Mouse (Mus musculus) forebrain, embryonic 16.5 days (tissue): ENCODE results near the gene Zfp770. TPM values are rescaled to one million over a fixed set of nuclear protein-coding genes. Genes with fewer than 3 reads are reported as not detected.
"Not testable (repeated sequence)": the region's sequence is repeated elsewhere in the genome, so short reads cannot be mapped to it uniquely, and the experiment has no call there.

ENCODE experiments used
- ATAC-seq: fragments of 200-750 bp; cut with Nextera tagmentation; 2 replicates; pipeline ENCODE4 v1.8.0; 2017; ENCODE audit warnings: mild to moderate bottlenecking, moderate library complexity
- H3K27ac ChIP-seq: fragments of 300-500 bp; sonication (generic); 2 replicates; pipeline ENCODE4 v1.5.1; 2014; ENCODE audit warnings: low read length, control low read depth
- H3K27me3 ChIP-seq: fragments of 300-500 bp; sonication (generic); replicated peaks from 2 replicates; pipeline ENCODE4 v1.6.1; 2014; ENCODE audit warnings: low read length; ENCODE audit not compliant: control insufficient read depth, insufficient read depth
- H3K36me3 ChIP-seq: fragments of 300-500 bp; sonication (generic); 2 replicates; pipeline ENCODE4 v1.6.1; 2014; ENCODE audit not compliant: control insufficient read depth, insufficient read depth
- H3K4me1 ChIP-seq: fragments of 300-500 bp; sonication (generic); replicated peaks from 2 replicates; pipeline ENCODE4 v1.6.1; 2014; ENCODE audit warnings: low read length; ENCODE audit not compliant: control insufficient read depth, insufficient read depth
- H3K4me2 ChIP-seq: fragments of 300-500 bp; sonication (generic); 2 replicates; pipeline ENCODE4 v1.6.1; 2014; ENCODE audit warnings: mild to moderate bottlenecking, low read length, control low read depth
- H3K4me3 ChIP-seq: fragments of 300-500 bp; sonication (generic); replicated peaks from 2 replicates; pipeline ENCODE4 v1.5.1; 2014; ENCODE audit warnings: mild to moderate bottlenecking, low read length, control low read depth
- H3K9ac ChIP-seq: fragments of 300-500 bp; sonication (generic); replicated peaks from 2 replicates; pipeline ENCODE4 v1.6.1; 2014; ENCODE audit warnings: low read depth, low read length, control low read depth
- H3K9me3 ChIP-seq: fragments of 300-500 bp; sonication (generic); 2 replicates; pipeline ENCODE4 v1.6.1; 2016; ENCODE audit warnings: low read length; ENCODE audit not compliant: control insufficient read depth
- WGBS: fragments of 180-500 bp; shearing (Covaris S2); extraction: QIAGEN DNeasy Blood & Tissue Kit; methylation state at CpG from one replicate; pipeline ENCODE4 v1.1.7; 2014; 5-methylcytosine and 5-hydroxymethylcytosine counted together
- polyA plus RNA-seq: library from polyadenylated mRNA; unstranded; fragments of >200 nt; fragmentation: Nextera tagmentation; extraction: Ambion mirVana; gene quantifications from 2 replicates; pipeline ENCODE4 v1.2.1, GENCODE M21; 2015

Zfp770 gene
- polyA plus RNA-seq, 1 experiment from 2014 or later = 5.2 TPM

DNA sequence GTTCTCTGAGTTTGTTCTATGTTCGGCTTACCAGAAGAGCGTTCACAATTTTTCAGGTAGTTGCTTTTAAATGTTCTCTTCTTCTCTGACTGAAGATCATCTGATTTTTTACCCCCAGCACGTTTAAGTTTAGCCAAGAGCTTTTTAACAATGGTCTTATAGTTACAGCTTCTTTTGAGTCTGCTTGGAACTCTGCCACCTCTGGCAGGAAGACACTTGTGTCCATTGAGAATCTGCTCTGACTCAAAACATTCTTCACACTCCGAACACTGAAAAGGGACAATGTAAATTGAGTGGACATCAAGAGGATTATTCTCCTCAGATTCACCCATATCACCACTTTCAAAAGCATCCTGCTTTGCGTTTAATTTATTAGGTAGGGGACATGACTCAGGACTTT is 4.8 kb downstream of the Zfp770 start:
- no peaks in the 10 kb centered on the region for H3K9me3 ChIP-seq
- peaks cover 15% of the 10 kb centered on the region for H3K36me3 ChIP-seq
- no peak overlapping the region for H3K27ac ChIP-seq
- WGBS = 70% methylated on average over 5 of the region's 5 CpGs
- peaks cover 9% of the 10 kb centered on the region for H3K4me1 ChIP-seq
- H3K4me3 ChIP-seq = no peak overlapping the region
- no peak overlapping the region for H3K4me2 ChIP-seq
- ATAC-seq = no peak
- no peak overlapping the region for H3K9ac ChIP-seq
- no peaks in the 10 kb centered on the region for H3K27me3 ChIP-seq

DNA sequence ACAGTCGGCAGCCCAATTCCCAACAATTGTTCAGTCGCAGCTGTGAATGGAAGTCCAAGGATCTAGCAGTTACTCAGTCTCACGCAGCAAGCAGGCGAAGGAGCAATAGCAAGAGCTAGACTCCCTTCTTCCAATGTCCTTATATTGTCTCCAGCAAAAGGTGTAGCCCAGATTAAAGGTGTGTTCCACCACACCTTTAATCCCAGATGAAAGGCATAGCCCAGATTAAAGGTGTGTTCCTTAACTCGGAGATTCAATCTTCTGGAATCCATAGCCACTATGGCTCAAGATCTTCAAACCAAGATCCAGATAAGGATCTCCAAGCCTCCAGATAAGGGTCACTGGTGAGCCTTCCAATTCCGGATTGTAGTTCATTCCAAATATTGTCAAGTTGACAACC is 14.3 kb downstream of the Zfp770 start, which contains the start of gene Aqr:
TSS of gene Aqr (minus strand) at position 101 of the 400 bp plus-strand sequence.
- 100% methylated on average over 1 of the region's 6 CpGs for WGBS
- H3K4me2 ChIP-seq, H3K4me1 ChIP-seq, ATAC-seq, H3K36me3 ChIP-seq, H3K9me3 ChIP-seq, H3K4me3 ChIP-seq, H3K27me3 ChIP-seq, H3K27ac ChIP-seq, H3K9ac ChIP-seq: not testable (repeated sequence)

DNA sequence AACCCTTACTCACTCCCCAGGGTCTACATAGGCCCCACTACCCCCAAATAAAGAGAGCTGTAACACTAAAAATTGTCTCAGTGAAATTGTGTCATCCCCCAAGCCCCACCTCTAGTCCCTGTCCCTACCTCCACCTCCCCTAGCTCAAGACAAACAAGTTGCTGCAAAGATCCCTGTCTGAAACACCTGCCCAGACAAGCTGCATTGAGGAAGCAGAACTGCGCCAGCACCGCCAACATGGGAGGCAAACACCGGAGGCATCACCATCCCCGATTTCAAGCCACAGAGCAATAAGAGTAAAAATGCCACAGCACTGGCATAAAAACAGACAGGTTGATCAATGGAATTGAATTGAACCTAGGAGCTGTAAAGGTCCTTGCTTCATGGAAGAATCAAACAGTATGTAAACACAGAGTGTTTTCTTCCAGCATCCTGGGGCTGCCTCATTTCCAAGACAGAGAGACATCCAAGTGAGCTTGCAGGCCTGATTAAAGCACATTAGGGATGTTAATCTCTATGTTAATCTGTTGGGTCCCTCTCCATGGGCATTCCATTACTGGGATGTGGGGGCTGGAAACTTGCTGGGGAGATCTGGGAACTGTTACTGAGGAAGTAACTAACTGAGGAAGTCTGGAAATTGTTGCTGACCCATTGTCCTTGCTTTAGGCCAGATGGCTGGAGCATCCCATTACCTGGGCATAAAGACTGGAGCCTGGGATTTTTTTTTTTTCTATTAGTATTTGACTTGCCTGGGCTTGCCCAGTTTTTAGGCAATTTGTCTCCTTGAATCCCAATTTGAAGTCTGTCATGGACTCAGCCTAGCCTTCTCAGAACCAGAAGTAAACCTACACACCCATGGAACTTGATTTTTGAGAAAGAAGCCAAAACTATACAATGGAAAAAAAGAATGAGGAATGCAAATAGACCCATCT is 23.2 kb downstream of the Zfp770 start:
- no peak overlapping the region for H3K9ac ChIP-seq
- no peak overlapping the region for H3K27ac ChIP-seq
- H3K4me2 ChIP-seq = no peak overlapping the region
- no peaks in the 10 kb centered on the region for H3K36me3 ChIP-seq
- no peaks in the 10 kb centered on the region for H3K27me3 ChIP-seq
- H3K4me1 ChIP-seq = peaks cover 13% of the 10 kb centered on the region
- no peaks in the 10 kb centered on the region for H3K9me3 ChIP-seq
- 47% methylated on average over 4 of the region's 4 CpGs for WGBS
- no peak for ATAC-seq
- no peak overlapping the region for H3K4me3 ChIP-seq

DNA sequence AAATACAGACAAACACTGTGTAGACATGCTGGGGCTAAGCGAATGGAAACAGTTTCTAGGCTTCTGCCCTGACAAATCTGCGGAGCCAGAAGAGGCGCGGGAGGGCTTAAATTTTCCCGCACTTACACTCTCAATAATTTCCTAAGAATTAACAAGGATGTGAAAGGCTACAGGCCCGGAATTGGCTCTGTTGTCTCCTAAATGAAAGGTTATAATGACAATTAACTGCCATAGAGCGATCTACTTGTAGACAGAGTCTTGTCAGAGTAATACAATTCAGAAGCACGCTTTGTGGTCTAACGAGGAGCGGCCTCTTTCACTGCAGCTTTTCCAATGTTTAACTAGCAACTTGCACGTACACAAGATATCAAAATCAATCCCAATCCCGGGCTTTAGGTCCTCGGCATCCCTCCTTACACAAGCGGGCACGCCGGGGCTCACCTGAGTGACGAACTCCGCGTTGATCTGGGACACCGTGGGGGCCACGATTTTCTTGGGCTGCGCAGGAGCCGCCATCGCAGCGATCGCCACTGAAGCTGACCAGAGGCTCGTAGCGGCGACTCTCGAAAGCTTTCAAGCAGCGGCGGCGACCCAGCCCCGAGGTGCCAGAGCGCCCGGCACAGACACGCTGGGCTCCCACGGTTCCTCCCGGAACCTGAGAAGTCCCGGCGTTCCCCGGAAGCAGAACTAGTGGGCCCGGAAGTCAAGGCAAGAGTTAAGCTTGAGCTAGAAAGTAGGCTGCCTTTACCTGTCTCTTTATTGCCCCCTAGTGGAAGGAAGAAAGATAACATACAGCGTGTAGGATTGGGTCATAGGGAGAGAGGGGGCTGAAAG is 26.4 kb downstream of the Zfp770 start:
- Histone ChIP-seq H3K9me3 (no peaks in the 10 kb centered on the region), H3K27me3 (no peaks in the 10 kb centered on the region), H3K9ac (peak overlapping the region; percentile 87), H3K4me3 (peak overlapping the region; percentile 83), H3K4me2 (peak overlapping the region; percentile 94), H3K27ac (peak overlapping the region; percentile 10; the same call in 1 of the 2 replicates), H3K4me1 (peaks cover 13% of the 10 kb centered on the region), H3K36me3 (no peaks in the 10 kb centered on the region)
- under 1% methylated on average over 44 of the region's 44 CpGs for WGBS
- peak; percentile 98 for ATAC-seq

DNA sequence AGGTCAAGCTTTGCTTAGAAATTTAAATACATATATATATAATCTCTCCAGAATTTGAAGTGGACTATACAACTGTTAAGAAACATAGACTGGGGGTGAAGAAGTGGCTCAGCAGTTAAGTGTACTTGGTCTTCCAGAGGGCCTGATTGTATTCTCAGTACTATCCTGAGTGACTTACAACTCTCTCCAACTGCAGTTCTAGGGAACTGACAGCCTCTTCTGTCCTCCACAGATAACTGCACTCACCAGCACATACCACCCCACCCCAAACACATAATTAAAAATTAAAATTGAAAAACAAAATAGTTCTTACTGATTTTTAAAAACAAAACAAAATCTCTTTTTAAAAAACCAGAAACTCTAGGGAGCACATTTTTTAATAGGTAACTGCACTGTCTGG is 28.0 kb downstream of the Zfp770 start:
- Histone ChIP-seq H3K36me3 (no peaks in the 10 kb centered on the region), H3K27me3 (no peaks in the 10 kb centered on the region), H3K27ac (no peak overlapping the region), H3K9ac (no peak overlapping the region), H3K4me3 (no peak overlapping the region), H3K9me3 (no peaks in the 10 kb centered on the region), H3K4me1 (peaks cover 13% of the 10 kb centered on the region), H3K4me2 (no peak overlapping the region)
- no peak for ATAC-seq

DNA sequence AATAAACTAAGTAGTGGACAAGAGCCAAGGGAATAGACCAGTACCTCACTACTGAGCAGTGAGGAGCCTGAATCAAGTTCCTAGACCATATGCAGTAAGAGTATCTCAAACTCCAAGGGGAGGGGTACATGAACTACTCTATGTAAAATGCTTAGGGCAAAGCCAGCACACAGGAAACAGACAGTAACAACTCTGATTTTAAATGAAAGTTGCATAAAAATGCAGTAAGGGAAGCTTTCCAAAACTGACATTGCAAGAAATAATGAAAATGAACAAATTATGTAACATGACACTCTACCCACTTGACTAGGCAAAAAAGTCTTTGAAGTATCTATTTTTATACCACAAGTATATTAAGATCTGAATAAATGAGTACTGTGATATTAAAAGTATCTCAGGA is 33.4 kb downstream of the Zfp770 start:
- Histone ChIP-seq H3K4me2 (no peak overlapping the region), H3K4me1 (no peaks in the 10 kb centered on the region), H3K4me3 (no peak overlapping the region), H3K9me3 (no peaks in the 10 kb centered on the region), H3K27me3 (no peaks in the 10 kb centered on the region), H3K27ac (no peak overlapping the region), H3K9ac (no peak overlapping the region), H3K36me3 (peaks cover 14% of the 10 kb centered on the region; the same call in 1 of the 2 replicates)
- no peak for ATAC-seq

DNA sequence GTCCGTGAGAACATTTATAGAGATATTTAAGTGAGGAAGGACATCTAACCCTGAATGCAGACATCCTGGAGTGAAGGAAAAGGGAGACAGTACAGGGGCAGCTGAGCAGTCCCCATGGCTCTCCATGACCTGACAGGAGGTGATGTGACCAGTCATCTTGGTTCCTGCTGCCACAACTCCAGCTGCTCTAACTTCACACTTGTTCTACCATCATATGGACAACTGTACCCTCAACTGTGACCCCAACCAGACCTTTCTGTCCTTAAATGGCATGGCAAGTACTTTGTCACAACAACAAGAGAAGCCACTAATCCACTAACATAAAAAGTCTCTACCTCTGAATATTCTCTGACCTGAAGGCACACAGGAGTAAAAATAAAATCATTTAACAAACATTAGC is 39.3 kb downstream of the Zfp770 start:
- Histone ChIP-seq H3K4me2 (no peak overlapping the region), H3K36me3 (peaks cover 28% of the 10 kb centered on the region), H3K27ac (no peak overlapping the region), H3K9ac (no peak overlapping the region), H3K4me1 (no peaks in the 10 kb centered on the region), H3K27me3 (no peaks in the 10 kb centered on the region), H3K4me3 (no peak overlapping the region), H3K9me3 (no peaks in the 10 kb centered on the region)
- 100% methylated on average over 1 of the region's 1 CpGs for WGBS
- no peak for ATAC-seq

DNA sequence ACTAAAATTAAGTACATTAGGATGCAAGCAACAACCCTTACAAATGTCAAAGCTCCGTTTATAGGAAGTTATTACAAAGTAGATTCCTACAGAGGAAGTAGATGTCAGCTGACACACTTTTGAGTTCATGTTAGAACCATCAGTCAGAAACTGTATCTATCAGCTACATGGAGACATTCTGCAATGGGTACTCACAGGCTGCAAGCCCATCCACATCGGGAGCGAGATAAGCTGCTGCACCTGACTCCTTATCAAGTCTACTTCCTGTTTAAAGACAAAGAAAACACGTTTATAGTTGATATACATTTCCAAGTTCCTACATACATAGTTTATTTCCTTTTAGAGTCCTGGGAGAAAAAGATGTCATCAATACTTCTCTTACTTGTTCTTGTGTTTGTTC is 43.9 kb downstream of the Zfp770 start:
- no peak overlapping the region for H3K27ac ChIP-seq
- no peak overlapping the region for H3K4me2 ChIP-seq
- WGBS = 92% methylated on average over 4 of the region's 4 CpGs
- no peak for ATAC-seq
- H3K9me3 ChIP-seq = no peaks in the 10 kb centered on the region
- H3K27me3 ChIP-seq = no peaks in the 10 kb centered on the region
- no peaks in the 10 kb centered on the region for H3K4me1 ChIP-seq
- H3K4me3 ChIP-seq = no peak overlapping the region
- no peak overlapping the region for H3K9ac ChIP-seq
- H3K36me3 ChIP-seq = peaks cover 37% of the 10 kb centered on the region

DNA sequence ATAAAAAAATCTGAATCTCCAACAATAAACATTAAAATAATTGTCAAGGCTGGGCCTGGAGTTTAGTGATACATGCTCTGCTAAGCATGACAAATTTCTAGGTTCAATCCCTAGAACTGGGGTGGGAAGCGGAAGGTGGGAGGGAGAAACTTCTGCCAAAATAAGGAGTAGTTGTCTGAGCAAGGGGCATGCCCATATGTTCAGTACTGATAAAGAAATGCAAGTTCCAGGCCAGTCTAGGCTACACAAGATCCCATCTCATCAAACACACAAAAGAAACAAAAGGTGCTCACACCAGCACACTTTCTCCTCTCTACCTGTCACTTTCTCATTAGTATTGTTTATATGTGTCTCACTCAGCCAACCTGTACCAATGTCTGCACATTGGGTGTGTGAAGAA is 44.6 kb downstream of the Zfp770 start:
- Histone ChIP-seq H3K4me2 (no peak overlapping the region), H3K4me1 (no peaks in the 10 kb centered on the region), H3K9me3 (no peaks in the 10 kb centered on the region), H3K9ac (no peak overlapping the region), H3K27me3 (no peaks in the 10 kb centered on the region), H3K27ac (no peak overlapping the region), H3K36me3 (peaks cover 39% of the 10 kb centered on the region), H3K4me3 (no peak overlapping the region)
- 93% methylated on average over 1 of the region's 1 CpGs for WGBS
- ATAC-seq = no peak
